15 mouse cellular contexts compared by ENCODE assay signal in the genomic region with DNA sequence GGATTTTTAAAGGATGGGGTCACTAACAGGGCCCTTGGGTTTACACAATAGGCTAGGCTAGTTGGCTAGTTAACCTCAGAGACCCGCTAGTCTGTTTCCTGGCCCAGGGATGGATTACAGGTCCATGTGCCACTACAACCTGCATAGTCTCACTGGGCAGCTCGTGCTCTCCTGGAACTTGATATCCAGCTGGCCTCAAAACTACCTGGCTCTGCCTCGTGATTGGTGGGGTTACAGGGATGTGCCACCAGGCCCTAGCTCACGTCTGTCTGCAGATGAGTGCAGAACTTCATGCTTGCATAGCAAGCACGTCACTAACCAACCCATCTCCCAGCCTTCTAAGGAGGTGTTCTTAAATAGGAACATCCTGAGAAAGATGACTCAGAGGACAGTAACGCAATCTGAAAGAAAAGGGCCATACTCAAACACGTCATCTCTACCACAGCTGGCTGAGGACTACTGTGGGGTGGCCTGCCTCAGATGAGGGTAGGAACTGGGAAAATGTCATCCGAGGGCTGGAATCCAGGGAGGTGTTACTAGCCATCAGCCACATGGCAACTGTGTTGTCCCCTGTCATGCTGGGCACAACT.
"Had no signal": no experiment of that assay in that cellular context is flagged by ENCODE, and none has a peak within 500 bp of the region (broad histone marks: within the 10 kb centered on the region; RNA-seq: fewer than 3 reads in every experiment).

No protein-coding gene starts in this region.

- H3K9ac ChIP-seq: limb, embryonic 12.5 days; liver, embryonic 14.5 days; neural tube, embryonic 12.5 days; stomach, embryonic 15.5 days had no signal

- H3K27me3 ChIP-seq: limb, embryonic 12.5 days; neural tube, embryonic 12.5 days; stomach, embryonic 15.5 days had no signal

- H3K27ac ChIP-seq: limb, embryonic 12.5 days; liver, embryonic 14.5 days; midbrain, embryonic 10.5 days; neural tube, embryonic 12.5 days; stomach, embryonic 15.5 days had no signal

- H3K9me3 ChIP-seq: limb, embryonic 12.5 days; midbrain, embryonic 10.5 days; neural tube, embryonic 12.5 days; stomach, embryonic 15.5 days had no signal

- DNase-seq: kidney, postnatal 10 days; kidney, postnatal 4 days; liver; lung, adult 18-20 months; lung, postnatal 4 days; midbrain, embryonic 14.5 days; right cerebral cortex, postnatal 4 days; thymus, adult 2 months; thymus, postnatal 25 days had no signal

- H3K4me2 ChIP-seq: limb, embryonic 12.5 days; neural tube, embryonic 12.5 days; stomach, embryonic 15.5 days had no signal

- H3K4me1 ChIP-seq: limb, embryonic 12.5 days; midbrain, embryonic 10.5 days; neural tube, embryonic 12.5 days; stomach, embryonic 15.5 days had no signal

- H3K4me3 ChIP-seq: layer of hippocampus, adult 2 months; limb, embryonic 12.5 days; midbrain, embryonic 10.5 days; neural tube, embryonic 12.5 days; stomach, embryonic 15.5 days had no signal
